10 mouse cellular contexts compared by ENCODE assay signal in the genomic region with DNA sequence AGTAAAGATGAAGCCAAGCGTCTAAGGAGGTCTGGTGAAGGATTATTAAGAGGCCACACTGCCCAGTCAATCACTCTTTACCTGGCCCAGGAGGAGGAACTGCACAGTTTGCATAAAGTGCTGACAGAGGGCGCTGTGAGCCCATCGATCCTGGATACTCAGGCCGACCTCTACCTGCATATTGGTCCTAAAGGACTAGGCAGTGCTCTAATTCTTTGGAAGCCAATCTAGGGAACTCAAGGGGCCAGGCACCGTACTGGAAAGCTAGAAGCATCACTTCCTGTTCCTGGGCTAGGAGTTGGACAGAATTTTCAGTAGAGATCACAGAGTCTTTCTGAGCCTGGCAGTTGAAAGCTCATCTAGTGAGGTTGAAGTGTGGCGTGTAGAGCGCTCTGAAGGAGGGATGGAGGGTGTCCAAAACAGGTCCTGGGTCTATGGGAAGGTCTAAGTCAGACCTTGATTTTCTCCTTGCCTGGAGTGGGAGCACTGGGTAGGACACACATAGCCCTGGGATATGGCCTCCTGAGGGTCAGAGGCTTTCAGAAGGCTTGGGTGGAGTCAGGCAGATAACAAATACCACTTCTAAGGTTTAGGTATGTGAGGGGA. TPM values are rescaled to one million over a fixed set of nuclear protein-coding genes. Genes with fewer than 3 reads are reported as not detected.
DNase-seq lines count a peak whose midpoint lies in the region; ATAC-seq and TF ChIP-seq lines count a peak whose summit lies in the region.
"Had no signal": no experiment of that assay in that cellular context is flagged by ENCODE, and none has a peak within 500 bp of the region (broad histone marks: within the 10 kb centered on the region; RNA-seq: fewer than 3 reads in every experiment).

No protein-coding gene starts in this region.

- no peak for TF ChIP-seq POLR2A in cerebellum, adult 2 months (IDR thresholded peaks at IDR 0.05; ENCODE audit: borderline replicate concordance, insufficient read depth, low read length)

- TF ChIP-seq CTCF in cerebellum, adult 2 months (IDR thresholded peaks at IDR 0.05; ENCODE audit: borderline replicate concordance, insufficient read depth, low read depth, low read length) = peak; percentile 89

- no peak overlapping the region for H3K9ac ChIP-seq in forebrain, embryonic 12.5 days
- no peak overlapping the region for H3K9ac ChIP-seq in neural tube, embryonic 12.5 days

- peak; percentile 47 for DNase-seq in forebrain, embryonic 10.5 days (ENCODE audit: extremely low spot score, low spot score)
- DNase-seq in CD4-positive, CD25-positive, alpha-beta regulatory T cell, adult 2 months (ENCODE audit: low read depth, low spot score) = peak; percentile 87
- peak; percentile 71 to 76 for DNase-seq in cerebellum, adult 2 months
- DNase-seq in heart, adult 9 months (ENCODE audit: low spot score in 2 of 2) = peak; percentile 77 to 84
- DNase-seq in kidney, postnatal 25 days = peak; percentile 88 to 90
- DNase-seq in ovary, postnatal 10 days (ENCODE audit: low spot score) = no peak

- 0 out of 2 replicates have a peak overlapping the region, but pooled peaks have one; percentile 32 for H3K4me3 ChIP-seq in forebrain, embryonic 10.5 days
- no peak overlapping the region for H3K4me3 ChIP-seq in forebrain, embryonic 12.5 days (replicated peaks)
- H3K4me3 ChIP-seq in cerebellum, adult 2 months (replicated peaks; ENCODE audit: insufficient read depth, low read depth, low read length) = no peak overlapping the region
- no peak overlapping the region for H3K4me3 ChIP-seq in neural tube, embryonic 12.5 days

- 24% methylated on average over 7 of the region's 7 CpGs for WGBS in forebrain, embryonic 10.5 days
- 18% methylated on average over 7 of the region's 7 CpGs for WGBS in forebrain, embryonic 12.5 days
- 21% methylated on average over 7 of the region's 7 CpGs for WGBS in cerebellum, adult 2 months
- 20% methylated on average over 7 of the region's 7 CpGs for WGBS in neural tube, embryonic 12.5 days

- no peak for ATAC-seq in forebrain, embryonic 12.5 days (ENCODE audit: low FRiP score)
- no peak for ATAC-seq in neural tube, embryonic 12.5 days (ENCODE audit: low FRiP score, low read depth)
- ATAC-seq: Patski had no signal

- H3K27ac ChIP-seq in forebrain, embryonic 10.5 days = 0 out of 2 replicates have a peak overlapping the region, but pooled peaks have one; percentile 68
- no peak overlapping the region for H3K27ac ChIP-seq in forebrain, embryonic 12.5 days
- no peak overlapping the region for H3K27ac ChIP-seq in cerebellum, adult 2 months (ENCODE audit: insufficient read depth, low read length)
- H3K27ac ChIP-seq in neural tube, embryonic 12.5 days = no peak overlapping the region
- H3K27ac ChIP-seq: macrophage had no signal

- no peaks in the 10 kb centered on the region for H3K9me3 ChIP-seq in forebrain, embryonic 10.5 days
- no peaks in the 10 kb centered on the region for H3K9me3 ChIP-seq in forebrain, embryonic 12.5 days
- H3K9me3 ChIP-seq in neural tube, embryonic 12.5 days = no peaks in the 10 kb centered on the region

- peaks cover 29% of the 10 kb centered on the region for H3K27me3 ChIP-seq in forebrain, embryonic 10.5 days (ENCODE audit: poor library complexity, severe bottlenecking)
- H3K27me3 ChIP-seq in forebrain, embryonic 12.5 days = peaks cover 20% of the 10 kb centered on the region; the same call in 1 of the 2 replicates
- H3K27me3 ChIP-seq in cerebellum, adult 2 months (ENCODE audit: control insufficient read depth, insufficient read depth, low read length) = no peaks in the 10 kb centered on the region
- H3K27me3 ChIP-seq in neural tube, embryonic 12.5 days (replicated peaks) = peaks cover 4% of the 10 kb centered on the region; the same call in 1 of the 2 replicates
- H3K27me3 ChIP-seq: Patski had no signal

- peaks cover 28% of the 10 kb centered on the region for H3K36me3 ChIP-seq in forebrain, embryonic 10.5 days (replicated peaks)
- peaks cover 16% of the 10 kb centered on the region for H3K36me3 ChIP-seq in forebrain, embryonic 12.5 days (replicated peaks)
- peaks cover 9% of the 10 kb centered on the region; the same call in 1 of the 2 replicates for H3K36me3 ChIP-seq in neural tube, embryonic 12.5 days

- no peak overlapping the region for H3K4me2 ChIP-seq in forebrain, embryonic 12.5 days
- H3K4me2 ChIP-seq in neural tube, embryonic 12.5 days (replicated peaks) = peak overlapping the region; percentile 46; the same call in 1 of the 2 replicates

- peaks cover 55% of the 10 kb centered on the region for H3K4me1 ChIP-seq in forebrain, embryonic 10.5 days
- peaks cover 36% of the 10 kb centered on the region for H3K4me1 ChIP-seq in forebrain, embryonic 12.5 days
- peaks cover 8% of the 10 kb centered on the region; the same call in 1 of the 2 replicates for H3K4me1 ChIP-seq in cerebellum, adult 2 months (ENCODE audit: control insufficient read depth, insufficient read depth, low read length)
- H3K4me1 ChIP-seq in neural tube, embryonic 12.5 days = peaks cover 33% of the 10 kb centered on the region

RNA-seq across cellular contexts. Expression of a gene that starts 4.4 kb away (rescaled TPM):
- 4.4 and 5.4 TPM in 2 replicates for polyA plus RNA-seq in forebrain, embryonic 10.5 days (2016; fragmentation: Nextera tagmentation; extraction: Ambion mirVana)
- polyA plus RNA-seq in forebrain, embryonic 12.5 days (2016; fragmentation: Nextera tagmentation; extraction: Ambion mirVana) = 25.1 and 26.6 TPM in 2 replicates
- 49.8 and 58.5 TPM in 2 replicates for polyA plus RNA-seq in cerebellum, adult 2 months (2012; rRNA removed)
- polyA plus RNA-seq in neural tube, embryonic 12.5 days (2016; fragmentation: Nextera tagmentation; extraction: Ambion mirVana) = 32.4 and 33.5 TPM in 2 replicates
- polyA plus RNA-seq: macrophage had no signal

RNA-seq across cellular contexts. Expression of a gene that starts 4.8 kb away (rescaled TPM):
- polyA plus RNA-seq in forebrain, embryonic 10.5 days (2016; fragmentation: Nextera tagmentation; extraction: Ambion mirVana) = 260 and 275 TPM in 2 replicates
- polyA plus RNA-seq in forebrain, embryonic 12.5 days (2016; fragmentation: Nextera tagmentation; extraction: Ambion mirVana) = 249 and 252 TPM in 2 replicates
- 80.4 and 82.9 TPM in 2 replicates for polyA plus RNA-seq in cerebellum, adult 2 months (2012; rRNA removed)
- 232 and 252 TPM in 2 replicates for polyA plus RNA-seq in neural tube, embryonic 12.5 days (2016; fragmentation: Nextera tagmentation; extraction: Ambion mirVana)

RNA-seq across cellular contexts. Expression of a gene that starts 8.6 kb away (rescaled TPM):
- polyA plus RNA-seq in forebrain, embryonic 10.5 days (2016; fragmentation: Nextera tagmentation; extraction: Ambion mirVana) = 76.7 and 78.6 TPM in 2 replicates
- polyA plus RNA-seq in forebrain, embryonic 12.5 days (2016; fragmentation: Nextera tagmentation; extraction: Ambion mirVana) = 79.1 and 84.3 TPM in 2 replicates
- polyA plus RNA-seq in cerebellum, adult 2 months (2012; rRNA removed) = 212 and 218 TPM in 2 replicates
- polyA plus RNA-seq in neural tube, embryonic 12.5 days (2016; fragmentation: Nextera tagmentation; extraction: Ambion mirVana) = 76.4 and 83.4 TPM in 2 replicates

RNA-seq across cellular contexts. Expression of a gene that starts 19.8 kb away (rescaled TPM):
- polyA plus RNA-seq in forebrain, embryonic 10.5 days (2016; fragmentation: Nextera tagmentation; extraction: Ambion mirVana) = 25.1 and 26.0 TPM in 2 replicates
- 28.6 and 29.7 TPM in 2 replicates for polyA plus RNA-seq in forebrain, embryonic 12.5 days (2016; fragmentation: Nextera tagmentation; extraction: Ambion mirVana)
- 122 and 127 TPM in 2 replicates for polyA plus RNA-seq in cerebellum, adult 2 months (2012; rRNA removed)
- polyA plus RNA-seq in neural tube, embryonic 12.5 days (2016; fragmentation: Nextera tagmentation; extraction: Ambion mirVana) = 39.0 and 40.2 TPM in 2 replicates

RNA-seq across cellular contexts. Expression of a gene that starts 21.7 kb away (rescaled TPM):
- polyA plus RNA-seq in forebrain, embryonic 10.5 days (2016; fragmentation: Nextera tagmentation; extraction: Ambion mirVana) = 1.7 and 1.8 TPM in 2 replicates
- polyA plus RNA-seq in forebrain, embryonic 12.5 days (2016; fragmentation: Nextera tagmentation; extraction: Ambion mirVana) = 3.8 and 4.7 TPM in 2 replicates
- polyA plus RNA-seq in cerebellum, adult 2 months (2012; rRNA removed) = 0.55 and 0.69 TPM in 2 replicates
- polyA plus RNA-seq in neural tube, embryonic 12.5 days (2016; fragmentation: Nextera tagmentation; extraction: Ambion mirVana) = 0.84 and 1.1 TPM in 2 replicates
- polyA plus RNA-seq: macrophage had no signal
